ENCODE assay signal across 25 mouse cellular contexts in genomic region chr19:46653616-46654235, GRCm38 (mm10). TPM values are rescaled to one million over a fixed set of nuclear protein-coding genes. Genes with fewer than 3 reads are reported as not detected.
DNase-seq lines count a peak whose midpoint lies in the region; ATAC-seq and TF ChIP-seq lines count a peak whose summit lies in the region.
"Had no signal": no experiment of that assay in that cellular context is flagged by ENCODE, and none has a peak within 500 bp of the region (broad histone marks: within the 10 kb centered on the region; RNA-seq: fewer than 3 reads in every experiment).

No protein-coding gene starts in this region.

- 0 out of 2 replicates have a peak, but pooled peaks cover 8% of the 10 kb centered on the region for H3K4me1 ChIP-seq in liver, postnatal 0 days (ENCODE audit: insufficient read depth)
- H3K4me1 ChIP-seq in liver, embryonic 12.5 days = no peaks in the 10 kb centered on the region
- no peaks in the 10 kb centered on the region for H3K4me1 ChIP-seq in hindbrain, embryonic 16.5 days (ENCODE audit: control insufficient read depth, insufficient read depth, low read depth, low read length)
- H3K4me1 ChIP-seq: hindbrain, embryonic 10.5 days; midbrain, embryonic 12.5 days; neural tube, embryonic 12.5 days had no signal

- H3K27ac ChIP-seq in liver, postnatal 0 days (ENCODE audit: low read depth) = peak overlapping the region; percentile 11; the same call in 1 of the 2 replicates
- no peak overlapping the region for H3K27ac ChIP-seq in liver, embryonic 12.5 days
- H3K27ac ChIP-seq in hindbrain, embryonic 16.5 days (ENCODE audit: low read depth, low read length) = no peak overlapping the region
- H3K27ac ChIP-seq: embryonic facial prominence, embryonic 13.5 days; hindbrain, embryonic 10.5 days; macrophage; midbrain, embryonic 12.5 days; neural tube, embryonic 12.5 days had no signal

- no peak for TF ChIP-seq EP300 in liver, postnatal 0 days (IDR thresholded peaks at IDR 0.05; ENCODE audit: low read depth)

- no peak for DNase-seq in liver, postnatal 0 days
- peak; percentile 16 for DNase-seq in c-Kit-positive CD71-negative TER-119-negative erythroid progenitor cells, embryonic 14.5 days (ENCODE audit: low read depth)
- peak; percentile 63 to 79 for DNase-seq in thymus, postnatal 36 days
- DNase-seq in adrenal gland, postnatal 36 days = no peak
- DNase-seq in cerebellum, adult 8-10 months = no peak
- DNase-seq: adrenal gland, postnatal 25 days; cerebellum, adult 9-10 months; forebrain, postnatal 0 days; kidney, adult 11 months; lung, embryonic 14.5 days had no signal

- H3K36me3 ChIP-seq in liver, postnatal 0 days (replicated peaks; ENCODE audit: insufficient read depth, low read length) = peaks cover 54% of the 10 kb centered on the region
- peaks cover 72% of the 10 kb centered on the region for H3K36me3 ChIP-seq in liver, embryonic 12.5 days
- peaks cover 33% of the 10 kb centered on the region for H3K36me3 ChIP-seq in hindbrain, embryonic 16.5 days (ENCODE audit: control insufficient read depth, insufficient read depth, low read length)

- H3K9ac ChIP-seq in liver, postnatal 0 days (replicated peaks) = no peak overlapping the region
- H3K9ac ChIP-seq in liver, embryonic 12.5 days = no peak overlapping the region
- no peak overlapping the region for H3K9ac ChIP-seq in hindbrain, embryonic 16.5 days (ENCODE audit: low read depth, low read length)
- H3K9ac ChIP-seq: embryonic facial prominence, embryonic 13.5 days; forebrain, postnatal 0 days; heart, embryonic 12.5 days; lung, embryonic 14.5 days; midbrain, embryonic 12.5 days; neural tube, embryonic 12.5 days had no signal

- H3K4me2 ChIP-seq in liver, postnatal 0 days (ENCODE audit: low read depth, low read length) = no peak overlapping the region
- no peak overlapping the region for H3K4me2 ChIP-seq in liver, embryonic 12.5 days
- H3K4me2 ChIP-seq in hindbrain, embryonic 16.5 days (ENCODE audit: low read length) = no peak overlapping the region
- H3K4me2 ChIP-seq: embryonic facial prominence, embryonic 13.5 days; heart, embryonic 12.5 days; lung, embryonic 14.5 days; midbrain, embryonic 12.5 days; neural tube, embryonic 12.5 days had no signal

- TF ChIP-seq CTCF in liver, postnatal 0 days (IDR thresholded peaks at IDR 0.05; ENCODE audit: low read depth) = no peak

- WGBS in liver, postnatal 0 days (ENCODE audit: insufficient replicate concordance) = 67% methylated on average over 14 of the region's 14 CpGs
- WGBS in liver, embryonic 12.5 days (ENCODE audit: insufficient replicate concordance) = 71% methylated on average over 14 of the region's 14 CpGs
- WGBS in hindbrain, embryonic 16.5 days = 93% methylated on average over 14 of the region's 14 CpGs

- no peak for ATAC-seq in liver, postnatal 0 days
- ATAC-seq in liver, embryonic 12.5 days = no peak
- ATAC-seq in neutrophil, adult 5-6 weeks (ENCODE audit: extremely low read depth, insufficient number of reproducible peaks, low FRiP score, poor library complexity, severe bottlenecking) = peak; percentile 27; the same call in 1 of the 2 replicates
- ATAC-seq in hindbrain, embryonic 16.5 days = no peak
- ATAC-seq: forebrain, postnatal 0 days had no signal

- H3K27me3 ChIP-seq in liver, postnatal 0 days (ENCODE audit: insufficient read depth, low read length) = no peaks in the 10 kb centered on the region
- no peaks in the 10 kb centered on the region for H3K27me3 ChIP-seq in liver, embryonic 12.5 days (replicated peaks)
- H3K27me3 ChIP-seq in hindbrain, embryonic 16.5 days (replicated peaks; ENCODE audit: control insufficient read depth, insufficient read depth, low read length) = no peaks in the 10 kb centered on the region
- H3K27me3 ChIP-seq: embryonic facial prominence, embryonic 13.5 days; heart, embryonic 12.5 days; midbrain, embryonic 12.5 days; neural tube, embryonic 12.5 days had no signal

- H3K9me3 ChIP-seq in liver, postnatal 0 days (ENCODE audit: low read length) = no peaks in the 10 kb centered on the region
- H3K9me3 ChIP-seq in liver, embryonic 12.5 days (replicated peaks) = no peaks in the 10 kb centered on the region
- no peaks in the 10 kb centered on the region for H3K9me3 ChIP-seq in hindbrain, embryonic 16.5 days (ENCODE audit: control insufficient read depth, low read length)
- H3K9me3 ChIP-seq: heart, embryonic 12.5 days; hindbrain, embryonic 10.5 days; midbrain, embryonic 12.5 days; neural tube, embryonic 12.5 days had no signal

- H3K4me3 ChIP-seq in liver, postnatal 0 days (ENCODE audit: low read depth, low read length) = no peak overlapping the region
- H3K4me3 ChIP-seq in liver, embryonic 12.5 days = no peak overlapping the region
- no peak overlapping the region for H3K4me3 ChIP-seq in hindbrain, embryonic 16.5 days (ENCODE audit: low read length)
- H3K4me3 ChIP-seq: embryonic facial prominence, embryonic 13.5 days; heart, embryonic 12.5 days; hindbrain, embryonic 10.5 days; midbrain, embryonic 12.5 days; neural tube, embryonic 12.5 days had no signal

RNA-seq across cellular contexts. Expression of gene Cyp17a1, which starts 19.2 kb away (rescaled TPM):
- 3.3 and 5.8 TPM in 2 replicates for polyA plus RNA-seq in liver, postnatal 0 days (2015; fragmentation: Nextera tagmentation; extraction: Ambion mirVana)
- 0.06 TPM in 1 of 2 replicates, not detected in the other for polyA plus RNA-seq in liver, embryonic 12.5 days (2016; fragmentation: Nextera tagmentation; extraction: Ambion mirVana)
- total RNA-seq in neutrophil, adult 5-6 weeks (2017) = 0.23 TPM in 1 of 2 replicates, not detected in the other
- polyA plus RNA-seq in hindbrain, embryonic 16.5 days (2015; fragmentation: Nextera tagmentation; extraction: Ambion mirVana) = not detected in 2 replicates
- total RNA-seq in adrenal gland, postnatal 36 days (2021) = 10 to 100 TPM in 1 of 2 experiments, 1 to 10 TPM in 1; 1.9 to 10.5 TPM
- total RNA-seq: forebrain, postnatal 0 days; gastrocnemius, postnatal 4 days; layer of hippocampus, postnatal 14 days; left cerebral cortex, postnatal 14 days had no signal
- polyA plus RNA-seq: C2C12; cortical plate, adult 2 months; embryonic facial prominence, embryonic 13.5 days; forebrain, postnatal 0 days; hindbrain, embryonic 10.5 days; lung, embryonic 14.5 days; macrophage; midbrain, embryonic 12.5 days; neural tube, embryonic 12.5 days; stomach, embryonic 14.5 days had no signal

RNA-seq across cellular contexts. Expression of gene Borcs7, which starts 36.0 kb away (rescaled TPM):
- polyA plus RNA-seq in liver, postnatal 0 days (2015; fragmentation: Nextera tagmentation; extraction: Ambion mirVana) = 6.6 and 7.1 TPM in 2 replicates
- 7.4 and 7.7 TPM in 2 replicates for polyA plus RNA-seq in liver, embryonic 12.5 days (2016; fragmentation: Nextera tagmentation; extraction: Ambion mirVana)
- 3.8 and 4.3 TPM in 2 replicates for total RNA-seq in neutrophil, adult 5-6 weeks (2017)
- 24.1 and 26.7 TPM in 2 replicates for polyA plus RNA-seq in hindbrain, embryonic 16.5 days (2015; fragmentation: Nextera tagmentation; extraction: Ambion mirVana)
- 10 to 100 TPM; 14.4 to 16.8 TPM for total RNA-seq in adrenal gland, postnatal 36 days (2021)

RNA-seq across cellular contexts. Expression of gene As3mt, which starts 53.5 kb away (rescaled TPM):
- polyA plus RNA-seq in liver, postnatal 0 days (2015; fragmentation: Nextera tagmentation; extraction: Ambion mirVana) = 28.4 and 30.1 TPM in 2 replicates
- polyA plus RNA-seq in liver, embryonic 12.5 days (2016; fragmentation: Nextera tagmentation; extraction: Ambion mirVana) = 18.5 and 20.1 TPM in 2 replicates
- 13.4 and 18.4 TPM in 2 replicates for total RNA-seq in neutrophil, adult 5-6 weeks (2017)
- 38.0 and 38.6 TPM in 2 replicates for polyA plus RNA-seq in hindbrain, embryonic 16.5 days (2015; fragmentation: Nextera tagmentation; extraction: Ambion mirVana)
- 100 to 1,000 TPM in 1 of 2 experiments, 10 to 100 TPM in 1; 93.6 to 101 TPM for total RNA-seq in adrenal gland, postnatal 36 days (2021)

RNA-seq across cellular contexts. Expression of gene Wbp1l, which starts 54.8 kb away (rescaled TPM):
- polyA plus RNA-seq in liver, postnatal 0 days (2015; fragmentation: Nextera tagmentation; extraction: Ambion mirVana) = 40.4 and 48.8 TPM in 2 replicates
- 24.4 and 24.9 TPM in 2 replicates for polyA plus RNA-seq in liver, embryonic 12.5 days (2016; fragmentation: Nextera tagmentation; extraction: Ambion mirVana)
- total RNA-seq in neutrophil, adult 5-6 weeks (2017) = 77.1 and 79.3 TPM in 2 replicates
- polyA plus RNA-seq in hindbrain, embryonic 16.5 days (2015; fragmentation: Nextera tagmentation; extraction: Ambion mirVana) = 32.0 and 40.0 TPM in 2 replicates
- total RNA-seq in adrenal gland, postnatal 36 days (2021) = 100 to 1,000 TPM; 131 to 170 TPM

Comparison
In these comparisons a context has a peak if more than half of its experiments do, and no peak if none do; other contexts are left out.
1. DNase-seq: peak in c-Kit-positive CD71-negative TER-119-negative erythroid progenitor cells, embryonic 14.5 days (single experiment) and thymus, postnatal 36 days (2 of 2); none in liver, postnatal 0 days (single experiment), adrenal gland, postnatal 36 days (0 of 2) and cerebellum, adult 8-10 months (single experiment).